Mouse (Mus musculus): ENCODE data around the gene Ooep.
A peak's percentile ranks its signal among the peaks of the same experiment; 100 is the strongest.
"Not testable (repeated sequence)": the region's sequence is repeated elsewhere in the genome, so short reads cannot be mapped to it uniquely, and the experiment has no call there.

Gene Ooep

DNA sequence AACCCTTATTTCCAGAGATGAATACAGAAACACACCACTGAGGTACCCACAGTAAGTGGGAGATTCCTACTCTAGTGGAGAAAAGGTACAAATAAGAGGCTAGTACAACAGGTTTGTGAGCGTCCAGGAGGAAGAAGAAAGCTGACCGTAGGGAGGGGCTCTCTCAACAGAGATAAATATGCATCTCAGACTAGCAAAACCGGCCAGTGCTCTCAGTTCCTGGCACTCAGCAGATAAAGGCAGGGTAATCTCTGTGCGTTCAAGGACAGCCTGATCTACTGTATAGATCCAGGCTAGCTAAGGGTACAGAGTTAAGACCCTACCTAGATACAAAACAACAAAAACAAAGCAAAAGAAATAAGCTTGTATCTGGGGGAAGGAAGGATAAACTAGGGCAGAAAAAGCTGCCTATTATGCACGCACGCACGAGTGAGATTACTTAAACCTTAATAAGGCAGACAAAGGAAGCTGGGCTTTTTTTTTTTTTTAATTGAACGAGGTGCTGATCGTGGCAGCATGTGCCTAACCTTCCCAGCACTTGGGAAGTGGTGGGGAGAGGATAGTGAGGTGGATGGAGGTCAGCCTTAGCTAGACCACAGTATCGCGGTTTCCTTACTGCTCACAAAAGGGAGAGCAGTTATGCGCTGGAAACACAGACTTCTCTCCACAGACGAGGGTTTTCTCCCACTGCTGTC is 12.5 kb downstream of the Ooep start:
- DNase-seq = no peak

DNA sequence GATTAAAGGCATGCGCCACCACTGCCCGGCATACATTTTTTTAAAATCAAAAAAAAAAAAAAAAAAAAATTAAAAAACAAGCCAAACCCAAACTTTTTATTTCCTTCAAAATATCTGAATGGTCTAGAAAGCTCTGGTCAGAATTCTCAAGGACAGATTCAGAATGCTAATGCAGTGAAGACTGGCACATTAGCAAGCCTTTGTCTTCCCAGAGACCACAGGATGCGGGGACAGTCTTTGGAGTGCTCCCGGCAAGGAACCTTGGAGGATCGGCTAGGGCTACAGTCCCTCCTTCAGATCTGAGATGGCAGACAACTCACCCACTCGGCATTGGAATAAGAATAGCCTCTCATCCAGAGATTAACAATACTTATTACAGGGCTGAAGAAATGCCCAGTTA is 13.8 kb downstream of the Ooep start:
- DNase-seq = no peak

DNA sequence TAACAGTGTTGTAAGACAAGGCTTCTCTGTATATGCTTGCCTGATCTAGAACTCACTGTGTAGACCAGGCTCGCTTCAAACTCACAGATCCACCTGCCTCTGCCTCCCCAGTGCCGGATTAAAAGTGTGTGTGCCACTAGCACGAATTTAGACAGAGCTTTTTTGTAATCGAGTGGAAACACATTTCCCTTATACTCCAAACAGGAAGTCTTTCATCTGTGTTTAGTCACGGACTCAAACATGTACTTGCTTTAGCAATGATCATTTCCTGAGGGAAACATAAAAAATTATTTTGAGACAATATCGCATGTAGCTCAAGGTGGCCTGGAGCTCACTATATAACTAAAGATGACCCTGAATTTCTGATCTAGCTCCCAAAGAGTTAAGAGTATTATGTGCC is 15.2 kb downstream of the Ooep start:
- DNase-seq = no peak

DNA sequence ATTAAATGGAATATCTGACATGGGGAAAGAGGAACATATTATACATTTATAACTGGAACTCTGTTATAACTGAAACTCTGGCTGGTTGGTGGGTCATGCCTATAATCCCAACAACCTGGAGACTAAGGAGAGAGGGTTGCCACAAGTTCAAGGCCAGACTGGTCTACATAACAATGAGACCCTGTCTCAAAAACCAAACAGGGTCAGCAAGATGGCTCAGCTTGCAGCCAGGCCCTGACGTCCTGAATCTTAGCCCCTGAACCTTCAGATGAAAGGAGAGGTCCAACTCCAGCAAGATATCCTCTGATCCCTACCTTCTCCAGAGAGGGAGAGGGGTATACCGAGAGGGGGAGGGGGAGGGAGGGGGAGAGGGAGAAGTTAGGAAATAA is 18.0 kb downstream of the Ooep start:
- no peak for DNase-seq

DNA sequence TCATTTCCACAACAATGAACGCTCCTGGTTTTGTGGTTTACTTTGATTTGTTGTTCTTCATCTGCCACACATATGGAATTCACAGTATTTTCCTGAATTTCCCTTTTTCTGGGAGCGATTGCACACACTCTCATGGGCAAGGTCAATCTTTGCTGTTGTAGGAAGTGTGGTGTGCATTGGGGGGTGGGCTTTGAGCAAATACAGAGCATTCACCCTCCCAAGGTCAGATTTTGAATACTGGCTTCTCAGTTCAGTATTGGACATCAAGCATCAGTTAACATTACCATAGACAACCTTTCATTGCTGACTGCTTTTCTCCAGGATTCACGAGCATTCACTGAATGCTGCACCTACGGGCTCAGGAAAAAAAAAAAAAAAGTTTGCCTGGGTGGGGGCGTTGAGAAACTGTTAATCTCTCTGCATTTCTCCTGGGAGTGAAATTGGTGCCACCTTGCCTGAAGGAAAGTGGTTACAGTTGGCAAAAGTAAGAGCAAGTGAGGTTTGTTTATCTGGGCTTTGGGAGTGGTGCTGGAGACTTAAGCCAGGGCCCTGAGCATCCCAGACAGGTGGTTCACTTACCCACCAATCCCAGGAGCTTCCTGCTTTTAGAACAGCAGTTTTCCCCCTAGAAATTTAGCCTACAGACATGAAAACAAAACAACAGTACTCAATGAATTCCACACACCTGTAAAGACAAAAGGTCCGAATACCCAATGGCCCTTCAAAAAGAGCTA is 18.6 kb downstream of the Ooep start:
- DNase-seq = no peak

DNA sequence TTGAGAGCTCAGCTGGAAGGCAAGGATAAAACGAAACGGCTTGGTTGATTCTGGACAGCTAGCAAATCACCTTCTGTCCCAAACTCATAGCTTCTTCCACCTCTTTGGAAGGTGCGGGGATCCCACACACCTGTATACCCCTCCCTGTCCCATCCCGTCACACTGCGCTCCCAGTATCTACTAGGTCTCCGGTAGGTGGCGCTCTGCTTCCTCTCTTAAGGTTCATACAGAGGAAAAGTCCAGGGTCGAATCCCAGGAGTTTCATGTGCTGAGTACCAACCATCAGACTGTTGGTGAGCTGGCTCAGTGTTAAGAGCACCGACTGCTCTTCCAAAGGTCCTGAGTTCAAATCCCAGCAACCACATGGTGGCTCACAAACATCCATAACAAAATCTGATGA is 20.5 kb downstream of the Ooep start:
- peak in 1 of 2 experiments; percentile 14 for DNase-seq

DNA sequence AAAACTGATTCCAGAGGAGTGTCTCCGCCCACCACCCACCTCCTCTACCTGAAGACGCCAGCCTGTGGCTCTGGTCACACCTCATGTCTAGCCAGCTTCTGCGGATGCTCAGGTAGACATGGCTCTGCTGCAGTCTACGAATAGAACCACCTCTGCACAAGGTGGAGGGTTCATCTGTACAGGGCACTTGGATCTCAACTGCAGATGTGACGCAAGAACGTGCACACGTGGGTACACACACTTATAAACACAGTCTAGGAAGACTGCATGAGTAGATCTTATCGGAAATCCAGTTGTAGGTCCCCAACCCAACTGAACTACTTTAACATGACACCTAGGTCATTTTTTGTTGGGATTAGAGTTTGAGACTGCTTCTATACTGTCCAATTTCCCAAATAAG is 22.9 kb downstream of the Ooep start, which contains the start of gene Gsta2:
Gsta2 (minus strand) TSS at position 178 of the 400 bp plus-strand sequence.
- no peak for DNase-seq

DNA sequence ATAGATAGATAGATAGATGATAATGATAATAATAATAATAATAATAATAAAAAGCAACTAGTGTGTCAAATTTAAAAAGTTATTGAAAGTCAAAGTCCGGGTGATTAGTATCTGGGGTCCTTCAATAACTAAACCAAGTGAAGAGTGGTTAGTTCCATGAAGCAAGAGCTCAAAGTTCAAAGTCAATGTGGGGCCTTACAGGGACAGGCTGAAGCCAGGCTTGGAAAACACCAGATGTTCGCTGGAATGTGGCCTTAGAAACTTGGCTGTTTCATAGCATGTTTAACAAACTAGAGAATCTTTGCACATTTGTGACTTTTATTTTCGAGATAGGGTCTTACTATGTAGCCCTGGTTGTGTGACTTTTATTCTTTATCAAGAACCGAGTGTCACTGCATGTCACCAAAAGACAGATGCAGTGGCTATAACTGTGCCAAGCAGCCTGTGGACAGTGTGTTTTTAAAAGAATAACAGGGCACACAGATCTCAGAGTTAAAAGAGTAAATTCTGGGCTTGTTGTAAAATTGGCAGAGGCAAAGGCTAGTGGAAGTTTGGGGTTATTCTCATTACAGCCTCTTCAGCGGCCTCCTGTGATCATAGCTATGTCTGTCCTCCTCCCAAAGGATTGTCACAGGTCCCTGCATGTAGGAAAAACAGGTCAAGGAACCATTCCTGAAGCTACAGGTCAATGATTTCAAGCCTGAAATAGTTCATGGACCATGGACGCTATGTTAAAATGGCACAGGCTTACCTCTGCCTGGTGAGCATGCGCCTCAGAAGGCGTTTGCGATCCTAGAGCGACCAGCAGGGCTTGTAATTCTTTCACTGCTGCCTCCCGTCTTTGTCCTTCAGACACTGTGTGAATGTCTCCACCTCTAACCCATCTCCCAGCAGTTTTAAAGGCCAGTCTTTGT is 23.6 kb downstream of the Ooep start:
- no peak for DNase-seq

DNA sequence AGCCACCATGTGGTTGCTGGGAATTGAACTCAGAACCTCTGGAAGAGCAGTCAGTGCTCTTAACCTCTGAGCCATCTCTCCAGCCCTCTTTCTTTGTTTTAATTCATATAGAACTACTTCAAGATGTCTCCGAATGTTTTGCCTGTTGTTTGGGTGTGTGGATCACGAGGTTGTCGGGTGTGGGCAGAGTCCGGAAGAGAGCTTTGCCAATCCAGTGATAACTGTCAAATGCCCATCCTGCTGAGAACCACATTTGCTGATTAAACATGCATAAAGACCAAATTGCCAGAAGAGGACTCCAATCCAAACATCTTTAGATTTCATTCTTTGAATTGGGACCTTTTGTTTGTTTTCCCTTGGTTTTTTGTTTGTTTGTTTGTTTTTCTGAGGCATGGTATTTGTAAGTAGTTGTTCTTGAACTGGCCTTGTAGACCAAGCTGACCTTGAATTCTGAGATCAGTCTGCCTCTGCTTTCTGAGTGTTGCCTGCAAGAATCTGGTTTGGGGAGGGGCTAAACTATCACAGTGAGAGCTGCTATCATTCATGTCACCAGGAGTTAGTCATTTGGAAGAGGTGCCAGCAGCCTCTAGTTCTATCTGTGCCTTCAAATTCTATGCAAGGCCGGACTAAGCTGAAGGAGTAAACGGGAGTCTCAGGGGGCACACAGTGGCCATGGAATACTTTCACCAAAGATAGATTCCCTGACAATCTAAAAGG is 26.9 kb downstream of the Ooep start:
- no peak for DNase-seq

DNA sequence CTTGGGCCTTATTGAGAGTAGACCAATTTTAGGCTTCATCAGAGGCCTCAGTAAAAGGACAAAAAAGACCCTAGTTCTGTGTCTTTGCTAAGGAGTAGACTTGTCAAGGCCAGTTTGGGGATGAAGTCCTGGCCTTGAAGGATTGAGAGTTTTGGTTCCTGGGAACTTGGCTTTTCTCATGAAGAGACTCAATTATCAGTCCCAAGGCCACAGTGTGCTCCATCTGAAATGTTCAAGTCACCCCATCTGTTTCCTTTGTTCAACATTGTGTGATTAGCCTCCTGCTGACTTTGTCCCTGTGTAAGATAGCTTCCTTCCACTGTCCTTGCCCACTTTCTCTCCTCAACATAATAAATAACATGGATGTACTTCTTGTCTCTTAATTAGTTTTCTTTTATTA is 28.5 kb downstream of the Ooep start:
- DNase-seq = not testable (repeated sequence)

DNA sequence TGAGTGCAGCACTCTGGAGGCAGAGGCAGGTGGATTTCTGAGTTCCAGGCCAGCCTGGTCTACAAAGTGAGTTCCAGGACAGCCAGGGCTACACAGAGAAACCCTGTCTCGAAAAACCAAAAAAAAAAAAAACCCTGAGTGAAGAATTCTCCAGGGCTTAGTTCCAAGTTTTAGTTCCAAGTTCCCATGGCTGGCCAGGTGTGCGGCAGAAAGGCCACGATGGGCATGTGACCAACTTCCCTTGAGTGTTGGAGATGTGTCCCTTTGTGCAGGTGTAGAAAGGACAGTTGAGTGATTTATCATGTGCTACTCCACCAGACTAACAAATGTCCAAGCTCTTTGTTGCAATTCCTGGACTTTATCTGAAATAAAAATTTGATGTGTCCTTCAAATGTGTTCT is 29.4 kb downstream of the Ooep start:
- not testable (repeated sequence) for DNase-seq

DNA sequence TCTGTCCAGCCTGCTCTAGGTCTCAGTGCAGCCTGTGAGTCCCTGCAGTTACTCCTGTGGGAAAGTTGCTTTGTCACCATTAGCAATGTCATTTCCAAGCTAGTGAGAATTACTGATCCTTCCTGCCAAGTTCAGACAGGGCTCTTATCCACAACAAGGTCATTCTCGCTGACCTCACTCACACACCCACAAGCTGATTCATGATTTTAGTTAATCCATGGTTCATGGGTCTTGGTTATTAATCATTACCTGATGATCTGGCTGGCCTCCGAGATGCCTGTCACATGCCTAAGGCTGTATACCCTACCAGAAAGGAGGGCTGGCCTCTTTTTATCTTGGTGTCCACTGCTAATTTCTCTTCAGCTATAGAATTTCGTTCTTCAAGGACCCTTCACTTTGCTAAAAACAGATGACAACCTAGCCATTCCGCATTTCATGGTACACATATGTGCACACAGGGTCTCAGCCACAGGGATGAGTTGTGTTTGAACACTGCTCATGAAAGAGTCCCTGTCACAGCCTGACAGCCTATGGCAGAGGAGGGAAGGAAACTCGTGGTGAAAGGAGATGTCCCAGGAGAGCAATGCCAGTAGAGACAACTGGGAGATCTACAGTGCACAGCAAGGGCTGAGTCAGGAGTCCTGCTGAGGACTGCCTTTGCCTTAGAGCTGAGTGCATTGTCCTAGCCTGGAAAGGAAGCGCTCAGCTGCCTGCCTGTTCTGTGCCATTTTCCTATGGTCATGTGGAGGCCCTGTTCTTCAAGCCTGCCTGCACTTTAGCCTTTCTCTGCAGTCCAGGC is 30.1 kb downstream of the Ooep start:
- DNase-seq = not testable (repeated sequence)

DNA sequence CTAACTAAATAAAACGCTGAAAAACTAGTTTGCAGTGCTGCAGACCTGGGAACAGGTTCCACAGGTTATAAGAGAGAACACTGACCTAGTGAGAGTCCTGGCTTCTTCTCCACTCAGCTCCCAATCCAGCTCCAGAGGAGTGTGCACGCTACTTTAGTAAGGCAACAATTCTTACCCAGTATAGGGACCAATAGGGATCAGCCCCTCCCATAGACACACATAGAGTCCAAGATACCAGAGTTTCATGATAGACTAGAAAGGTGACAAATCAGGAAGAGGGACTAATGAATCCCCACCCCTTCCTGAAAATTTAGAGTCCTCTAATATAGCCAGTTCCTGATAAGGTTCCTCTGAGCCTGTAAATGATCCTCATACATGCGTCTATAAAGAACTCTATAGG is 31.5 kb downstream of the Ooep start:
- DNase-seq = no peak

DNA sequence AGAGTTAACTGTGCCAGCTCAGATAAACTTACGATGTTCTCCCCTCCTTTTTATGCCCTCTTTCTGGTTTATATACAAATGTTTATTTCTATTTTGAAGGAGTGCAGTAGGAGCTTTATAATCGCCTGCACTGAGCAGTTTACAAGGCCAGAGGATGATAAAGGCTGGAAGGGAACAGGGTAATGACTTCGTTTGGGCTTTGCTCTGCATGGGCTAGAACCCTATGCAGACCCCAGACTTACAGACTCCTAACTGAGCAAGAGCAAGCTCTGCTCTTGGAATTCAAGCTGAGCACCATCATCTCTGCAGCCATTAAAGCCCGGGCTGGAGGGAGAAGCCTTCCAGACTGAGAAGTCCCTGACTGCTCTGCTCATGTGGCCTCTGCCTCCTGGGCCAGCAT is 33.3 kb downstream of the Ooep start:
- DNase-seq = not testable (repeated sequence)

DNA sequence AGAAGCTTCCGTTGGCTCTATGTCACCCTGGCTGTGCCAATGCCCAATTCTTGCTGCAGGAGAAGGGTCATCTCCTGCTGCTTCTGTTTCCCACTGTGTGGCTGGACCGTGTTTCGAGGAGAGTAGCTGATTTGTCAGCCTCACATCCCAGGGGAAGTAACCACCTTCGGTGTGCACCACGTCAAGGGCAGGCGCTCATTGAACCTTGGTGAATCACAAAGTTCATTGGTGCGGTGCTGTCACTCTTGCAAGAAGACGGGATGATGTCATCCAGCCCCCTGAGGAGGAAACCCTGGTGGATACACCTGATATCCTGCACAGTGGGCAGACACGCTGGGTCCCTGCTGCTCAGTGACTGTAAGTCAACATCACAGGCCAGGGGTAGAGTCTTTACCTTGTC is 35.5 kb downstream of the Ooep start:
- DNase-seq = not testable (repeated sequence)

DNA sequence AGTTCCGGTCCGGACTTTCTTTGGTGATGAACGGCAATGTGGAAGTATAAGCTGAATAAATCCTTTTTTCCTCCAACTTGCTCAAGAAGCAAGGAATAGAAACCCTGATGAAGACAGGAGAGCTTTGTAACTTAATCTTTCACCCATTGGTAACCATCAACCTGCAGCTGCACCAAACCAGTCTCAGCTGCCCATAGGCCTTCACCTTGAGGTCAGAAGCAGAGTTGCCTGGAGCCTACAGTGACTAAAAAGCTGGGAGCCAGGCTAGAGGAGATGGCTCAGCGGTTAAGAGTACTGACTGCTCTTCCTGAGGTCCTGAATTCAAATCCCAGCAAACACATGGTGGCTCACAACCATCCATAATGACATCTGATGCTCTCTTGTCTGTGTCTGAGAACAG is 36.0 kb downstream of the Ooep start:
- not testable (repeated sequence) for DNase-seq

DNA sequence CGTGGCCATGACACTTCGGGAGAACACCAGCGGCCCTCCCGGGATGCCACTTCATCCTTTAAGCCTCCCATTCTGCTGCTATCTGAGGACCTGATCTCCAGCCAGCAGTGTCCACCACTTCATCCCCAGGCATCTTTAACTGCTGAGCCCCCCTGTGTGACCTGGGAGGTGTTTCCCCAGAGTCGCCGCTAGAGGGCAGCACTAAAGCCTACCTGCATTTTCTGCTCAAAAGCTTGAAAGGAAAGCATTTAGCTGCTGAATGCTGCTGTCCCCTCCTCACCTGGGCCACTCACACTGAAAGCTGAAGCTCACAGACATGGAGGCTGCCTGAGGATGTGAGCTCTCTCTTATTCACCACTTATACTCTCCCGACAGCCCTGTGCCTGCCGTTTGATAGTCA is 38.2 kb downstream of the Ooep start:
- DNase-seq = peak in 1 of 2 experiments; percentile 4

DNA sequence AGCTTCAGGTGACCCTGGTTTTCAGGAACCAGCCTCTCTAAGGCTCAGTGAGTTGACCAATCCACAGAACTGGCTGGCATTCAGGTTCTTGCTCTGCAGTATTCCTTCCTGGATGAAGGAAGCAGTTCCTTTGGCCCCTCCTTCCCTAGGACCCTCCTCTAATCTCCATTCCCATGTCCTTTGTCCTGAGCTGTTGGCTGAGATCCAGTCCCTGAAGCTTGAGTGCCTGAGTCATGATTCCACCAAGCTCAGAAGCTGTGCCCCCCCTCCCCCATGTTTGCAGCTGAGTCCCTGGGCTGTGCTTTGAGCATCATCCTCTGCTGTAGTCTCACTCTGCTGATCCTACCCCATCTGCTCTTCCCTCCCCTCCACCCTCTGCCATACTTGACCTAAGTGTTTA is 41.5 kb downstream of the Ooep start:
- not testable (repeated sequence) for DNase-seq

DNA sequence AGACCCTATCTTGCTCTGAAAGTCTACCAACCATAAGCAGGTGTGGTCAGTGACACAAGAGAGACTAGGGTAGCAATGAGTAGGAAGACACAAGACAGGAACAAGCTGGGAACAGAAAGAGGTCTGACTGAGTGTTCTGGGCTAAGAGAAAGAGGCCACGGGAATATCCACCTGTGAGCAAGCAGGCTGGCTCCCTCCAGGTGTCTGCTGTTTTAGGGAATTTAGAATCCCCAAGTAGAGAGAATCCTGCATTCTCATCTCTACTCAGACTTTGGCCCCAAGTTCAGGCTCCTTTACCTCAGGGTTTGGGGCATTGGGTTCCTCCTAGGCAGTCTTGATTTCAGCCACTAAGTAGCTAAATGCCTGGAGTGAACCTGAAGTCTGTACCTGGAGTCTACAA is 51.2 kb downstream of the Ooep start, which contains the start of gene Omt2b:
Omt2b (plus strand) TSS at position 301 of the 400 bp plus-strand sequence.
- DNase-seq = not testable (repeated sequence)
